Mouse (Mus musculus): Measurements from ENCODE around the gene Srsf3. TPM values are rescaled to one million over a fixed set of nuclear protein-coding genes. Genes with fewer than 3 reads are reported as not detected.
"Not testable (repeated sequence)": the region's sequence is repeated elsewhere in the genome, so short reads cannot be mapped to it uniquely, and the experiment has no call there.

The Srsf3 gene
- total RNA-seq, 2 experiments from 2014 or later: 32.6 to 42.1 TPM

- no peak for DNase-seq
- intact Hi-C loops (cut with DNase I): no loop called here
Observed at GRCm38 (mm10) chr17:29058487-29058886, 26.1 kb downstream of the Srsf3 start.

GRCm38 (mm10) chr17:29059581-29059980 is 27.2 kb downstream of the Srsf3 start:
- intact Hi-C loops (cut with DNase I): no loop called here
- no peak for DNase-seq

- intact Hi-C loops (cut with DNase I): loop anchor here (5.0 kb wide), 1 partner anchor 81 kb away; no protein-coding TSS in a partner anchor
- no peak for DNase-seq
Observed at GRCm38 (mm10) chr17:29060946-29061345, 28.5 kb downstream of the Srsf3 start.

GRCm38 (mm10) chr17:29062119-29063035 is 29.9 kb downstream of the Srsf3 start:
- intact Hi-C loops (cut with DNase I): loop anchor here (5.0 kb wide), 1 partner anchor 80 kb away; no protein-coding TSS in a partner anchor

GRCm38 (mm10) chr17:29063121-29063987 is 30.9 kb downstream of the Srsf3 start:
- intact Hi-C loops (cut with DNase I): loop anchor here (5.0 kb wide), 1 partner anchor 79 kb away; no protein-coding TSS in a partner anchor
- no peak for DNase-seq

More at GRCm38 (mm10) chr17:29062119-29063035, 29.9 kb downstream of the Srsf3 start:
- no peak for DNase-seq

GRCm38 (mm10) chr17:29063988-29064285 is 31.5 kb downstream of the Srsf3 start:
- no peak for DNase-seq
- intact Hi-C loops (cut with DNase I): loop anchor here (5.0 kb wide), 1 partner anchor 78 kb away; no protein-coding TSS in a partner anchor

- intact Hi-C loops (cut with DNase I): no loop called here
- DNase-seq: no peak
Observed at GRCm38 (mm10) chr17:29065245-29065940, 33.0 kb downstream of the Srsf3 start.

GRCm38 (mm10) chr17:29065971-29066370 is 33.5 kb downstream of the Srsf3 start:
- no peak for DNase-seq
- intact Hi-C loops (cut with DNase I): no loop called here

GRCm38 (mm10) chr17:29067416-29067815 is 35.0 kb downstream of the Srsf3 start:
- intact Hi-C loops (cut with DNase I); DNase-seq: not testable (repeated sequence)

- DNase-seq: no peak
- intact Hi-C loops (cut with DNase I): no loop called here
Observed at GRCm38 (mm10) chr17:29067847-29068246, 35.4 kb downstream of the Srsf3 start.

GRCm38 (mm10) chr17:29069063-29069462 is 36.6 kb downstream of the Srsf3 start:
- no peak for DNase-seq
- intact Hi-C loops (cut with DNase I): no loop called here

GRCm38 (mm10) chr17:29071820-29072219 is 39.4 kb downstream of the Srsf3 start:
- intact Hi-C loops (cut with DNase I): no loop called here
- DNase-seq: no peak

GRCm38 (mm10) chr17:29072701-29073307 is 40.4 kb downstream of the Srsf3 start:
- intact Hi-C loops (cut with DNase I): no loop called here

GRCm38 (mm10) chr17:29073313-29073712 is 40.9 kb downstream of the Srsf3 start:
- no peak for DNase-seq
- intact Hi-C loops (cut with DNase I): no loop called here

More at GRCm38 (mm10) chr17:29072701-29073307, 40.4 kb downstream of the Srsf3 start:
- no peak for DNase-seq

GRCm38 (mm10) chr17:29074085-29074484 is 41.7 kb downstream of the Srsf3 start:
- intact Hi-C loops (cut with DNase I): no loop called here
- no peak for DNase-seq

- DNase-seq: no peak
- intact Hi-C loops (cut with DNase I): no loop called here
Observed at GRCm38 (mm10) chr17:29076235-29076634, 43.8 kb downstream of the Srsf3 start.

GRCm38 (mm10) chr17:29077786-29078509 is 45.5 kb downstream of the Srsf3 start:
- intact Hi-C loops (cut with DNase I): loop anchor here (2.0 kb wide), 1 partner anchor 27 kb away; no protein-coding TSS in a partner anchor
- DNase-seq: peak in 1 of 2 experiments; percentile 56

- intact Hi-C loops (cut with DNase I): loop anchor here (2.0 kb wide), 1 partner anchor 28 kb away; no protein-coding TSS in a partner anchor
- peak; percentile 65 to 82 for DNase-seq
Observed at GRCm38 (mm10) chr17:29078519-29079383, 46.3 kb downstream of the Srsf3 start.
